Mouse (Mus musculus): ENCODE data around the gene Rabl2. TPM values are rescaled to one million over a fixed set of nuclear protein-coding genes. Genes with fewer than 3 reads are reported as not detected.

The Rabl2 gene
- polyA plus RNA-seq, 1 experiment from 2014 or later: 61.9 TPM

GRCm38 (mm10) chr15:89557179-89557995, 34.3 kb downstream of the Rabl2 start:
- DNase-seq (ENCODE audit: low spot score) (no peak), ATAC-seq (no peak)
- Histone ChIP-seq H3K4me1 (ENCODE audit: control insufficient read depth, insufficient read depth, low read length) (no peaks in the 10 kb centered on the region), H3K9ac (ENCODE audit: low read length) (no peak overlapping the region), H3K4me3 (ENCODE audit: low read depth, low read length) (0 out of 2 replicates have a peak overlapping the region, but pooled peaks have one; percentile 1), H3K4me2 (ENCODE audit: low read length) (peak overlapping the region; percentile 25), H3K27me3 (replicated peaks; ENCODE audit: control insufficient read depth, insufficient read depth, low read length) (peaks cover 29% of the 10 kb centered on the region), H3K9me3 (replicated peaks; ENCODE audit: control insufficient read depth, low read length) (no peaks in the 10 kb centered on the region), H3K27ac (ENCODE audit: low read depth, low read length) (no peak overlapping the region), H3K36me3 (ENCODE audit: control insufficient read depth, insufficient read depth, low read length) (peaks cover 6% of the 10 kb centered on the region; the same call in 1 of the 2 replicates)
- WGBS: 13% methylated on average over 40 of the region's 40 CpGs

DNA sequence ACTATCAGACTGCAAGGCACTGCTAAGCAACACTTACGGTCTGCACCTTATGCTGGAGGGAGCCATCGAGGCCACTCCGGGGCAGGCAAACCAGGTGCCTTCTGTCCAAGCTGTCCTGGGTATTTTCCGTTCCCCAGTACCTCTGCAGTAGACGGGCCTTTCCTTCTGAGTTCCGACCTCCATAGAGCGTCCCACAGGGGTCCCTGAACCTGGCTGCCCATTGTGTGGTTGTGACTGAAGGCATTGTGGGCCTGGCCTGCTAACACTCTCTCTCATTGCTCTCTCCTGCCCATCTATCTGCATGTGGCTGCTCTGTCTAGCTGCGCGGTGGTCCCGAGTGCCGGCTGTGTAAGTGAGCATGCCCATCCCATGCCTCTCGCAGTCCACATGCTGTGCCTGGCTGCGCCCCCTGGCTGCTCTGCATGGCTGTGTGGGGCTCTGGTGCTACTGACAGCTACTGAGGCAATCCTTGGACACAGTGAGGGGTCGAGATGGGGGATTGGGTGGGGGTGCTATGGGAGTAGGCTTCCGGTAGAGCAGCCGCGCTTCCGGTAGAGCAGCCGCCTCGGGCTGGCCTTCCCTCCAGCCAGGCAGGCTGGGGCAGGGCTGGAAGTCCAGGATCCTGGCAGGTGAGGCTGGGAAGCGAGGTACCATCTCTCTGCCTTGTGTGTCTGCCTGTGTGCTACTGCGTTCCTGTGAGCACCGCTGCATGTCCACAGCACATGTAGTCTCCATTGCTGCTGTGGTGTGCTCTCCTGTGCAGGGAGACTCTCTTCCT, 35.1 kb downstream of the Rabl2 start:
- 19% methylated on average over 23 of the region's 23 CpGs for WGBS
- Histone ChIP-seq H3K27ac (ENCODE audit: low read depth, low read length) (no peak overlapping the region), H3K4me1 (ENCODE audit: control insufficient read depth, insufficient read depth, low read length) (no peaks in the 10 kb centered on the region), H3K4me3 (ENCODE audit: low read depth, low read length) (0 out of 2 replicates have a peak overlapping the region, but pooled peaks have one; percentile 1), H3K4me2 (ENCODE audit: low read length) (peak overlapping the region; percentile 27), H3K27me3 (replicated peaks; ENCODE audit: control insufficient read depth, insufficient read depth, low read length) (peaks cover 29% of the 10 kb centered on the region), H3K36me3 (ENCODE audit: control insufficient read depth, insufficient read depth, low read length) (peaks cover 9% of the 10 kb centered on the region; the same call in 1 of the 2 replicates), H3K9me3 (replicated peaks; ENCODE audit: control insufficient read depth, low read length) (no peaks in the 10 kb centered on the region), H3K9ac (ENCODE audit: low read length) (no peak overlapping the region)
- peak; percentile 76 for ATAC-seq
- DNase-seq (ENCODE audit: low spot score): peak; percentile 56

- peaks cover 9% of the 10 kb centered on the region; the same call in 1 of the 2 replicates for H3K36me3 ChIP-seq (ENCODE audit: control insufficient read depth, insufficient read depth, low read length)
- H3K4me3 ChIP-seq (ENCODE audit: low read depth, low read length): no peak overlapping the region
- H3K27ac ChIP-seq (ENCODE audit: low read depth, low read length): no peak overlapping the region
- 95% methylated on average over 6 of the region's 6 CpGs for WGBS
- no peaks in the 10 kb centered on the region for H3K9me3 ChIP-seq (replicated peaks; ENCODE audit: control insufficient read depth, low read length)
- DNase-seq (ENCODE audit: low spot score) (no peak), ATAC-seq (no peak)
- no peaks in the 10 kb centered on the region for H3K4me1 ChIP-seq (ENCODE audit: control insufficient read depth, insufficient read depth, low read length)
- peaks cover 29% of the 10 kb centered on the region for H3K27me3 ChIP-seq (replicated peaks; ENCODE audit: control insufficient read depth, insufficient read depth, low read length)
- no peak overlapping the region for H3K9ac ChIP-seq (ENCODE audit: low read length)
- H3K4me2 ChIP-seq (ENCODE audit: low read length): no peak overlapping the region
Measured at GRCm38 (mm10) chr15:89555591-89555990, 36.1 kb downstream of the Rabl2 start.

GRCm38 (mm10) chr15:89551733-89552132, 40.0 kb downstream of the Rabl2 start:
- ATAC-seq (no peak), DNase-seq (ENCODE audit: low spot score) (no peak)
- peaks cover 4% of the 10 kb centered on the region; the same call in 1 of the 2 replicates for H3K27me3 ChIP-seq (replicated peaks; ENCODE audit: control insufficient read depth, insufficient read depth, low read length)
- H3K27ac ChIP-seq (ENCODE audit: low read depth, low read length): no peak overlapping the region
- peaks cover 13% of the 10 kb centered on the region; the same call in 1 of the 2 replicates for H3K36me3 ChIP-seq (ENCODE audit: control insufficient read depth, insufficient read depth, low read length)
- no peak overlapping the region for H3K4me3 ChIP-seq (ENCODE audit: low read depth, low read length)
- H3K9me3 ChIP-seq (replicated peaks; ENCODE audit: control insufficient read depth, low read length): no peaks in the 10 kb centered on the region
- WGBS: 90% methylated on average over 1 of the region's 1 CpGs
- H3K9ac ChIP-seq (ENCODE audit: low read length): no peak overlapping the region
- H3K4me2 ChIP-seq (ENCODE audit: low read length): no peak overlapping the region
- H3K4me1 ChIP-seq (ENCODE audit: control insufficient read depth, insufficient read depth, low read length): peaks cover 13% of the 10 kb centered on the region; the same call in 1 of the 2 replicates

GRCm38 (mm10) chr15:89550506-89550905, 41.2 kb downstream of the Rabl2 start:
- Histone ChIP-seq H3K9me3 (replicated peaks; ENCODE audit: control insufficient read depth, low read length) (no peaks in the 10 kb centered on the region), H3K4me3 (ENCODE audit: low read depth, low read length) (no peak overlapping the region), H3K27me3 (replicated peaks; ENCODE audit: control insufficient read depth, insufficient read depth, low read length) (no peaks in the 10 kb centered on the region), H3K27ac (ENCODE audit: low read depth, low read length) (no peak overlapping the region), H3K9ac (ENCODE audit: low read length) (no peak overlapping the region), H3K4me2 (ENCODE audit: low read length) (no peak overlapping the region), H3K36me3 (ENCODE audit: control insufficient read depth, insufficient read depth, low read length) (peaks cover 17% of the 10 kb centered on the region; the same call in 1 of the 2 replicates), H3K4me1 (ENCODE audit: control insufficient read depth, insufficient read depth, low read length) (peaks cover 13% of the 10 kb centered on the region; the same call in 1 of the 2 replicates)
- WGBS: 91% methylated on average over 8 of the region's 8 CpGs
- no peak for DNase-seq (ENCODE audit: low spot score)
- ATAC-seq: no peak

GRCm38 (mm10) chr15:89548837-89549236, 42.9 kb downstream of the Rabl2 start:
- peaks cover 13% of the 10 kb centered on the region; the same call in 1 of the 2 replicates for H3K4me1 ChIP-seq (ENCODE audit: control insufficient read depth, insufficient read depth, low read length)
- H3K4me2 ChIP-seq (ENCODE audit: low read length): peak overlapping the region; percentile 47
- peaks cover 17% of the 10 kb centered on the region; the same call in 1 of the 2 replicates for H3K36me3 ChIP-seq (ENCODE audit: control insufficient read depth, insufficient read depth, low read length)
- 21% methylated on average over 11 of the region's 11 CpGs for WGBS
- DNase-seq (ENCODE audit: low spot score) (peak; percentile 60), ATAC-seq (peak; percentile 57)
- no peaks in the 10 kb centered on the region for H3K9me3 ChIP-seq (replicated peaks; ENCODE audit: control insufficient read depth, low read length)
- H3K4me3 ChIP-seq (ENCODE audit: low read depth, low read length): peak overlapping the region; percentile 27; the same call in 1 of the 2 replicates
- H3K27me3 ChIP-seq (replicated peaks; ENCODE audit: control insufficient read depth, insufficient read depth, low read length): no peaks in the 10 kb centered on the region
- peak overlapping the region; percentile 50; the same call in 1 of the 2 replicates for H3K9ac ChIP-seq (ENCODE audit: low read length)
- H3K27ac ChIP-seq (ENCODE audit: low read depth, low read length): no peak overlapping the region

DNA sequence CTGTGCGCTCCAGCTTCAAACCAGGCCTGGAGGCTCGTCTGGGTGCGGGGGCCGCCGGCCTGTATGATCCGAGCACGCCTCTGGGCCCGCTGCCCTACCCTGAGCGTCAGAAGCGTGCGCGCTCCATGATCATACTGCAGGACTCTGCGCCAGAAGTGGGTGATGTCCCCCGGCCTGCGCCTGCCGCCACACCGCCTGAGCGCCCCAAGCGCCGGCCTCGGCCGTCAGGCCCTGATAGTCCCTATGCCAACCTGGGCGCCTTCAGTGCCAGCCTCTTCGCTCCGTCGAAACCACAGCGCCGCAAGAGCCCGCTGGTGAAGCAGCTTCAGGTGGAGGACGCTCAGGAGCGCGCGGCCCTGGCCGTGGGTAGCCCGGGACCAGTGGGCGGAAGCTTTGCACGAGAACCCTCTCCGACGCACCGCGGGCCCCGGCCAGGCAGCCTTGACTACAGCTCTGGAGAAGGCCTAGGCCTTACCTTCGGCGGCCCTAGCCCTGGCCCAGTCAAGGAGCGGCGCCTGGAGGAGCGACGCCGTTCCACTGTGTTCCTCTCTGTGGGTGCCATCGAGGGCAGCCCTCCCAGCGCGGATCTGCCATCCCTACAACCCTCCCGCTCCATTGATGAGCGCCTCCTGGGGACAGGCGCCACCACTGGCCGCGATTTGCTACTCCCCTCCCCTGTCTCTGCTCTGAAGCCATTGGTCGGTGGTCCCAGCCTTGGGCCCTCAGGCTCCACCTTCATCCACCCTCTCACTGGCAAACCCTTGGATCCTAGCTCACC, 43.7 kb downstream of the Rabl2 start:
- H3K27me3 ChIP-seq (replicated peaks; ENCODE audit: control insufficient read depth, insufficient read depth, low read length): no peaks in the 10 kb centered on the region
- ATAC-seq (peak; percentile 82), DNase-seq (ENCODE audit: low spot score) (peak; percentile 60)
- H3K36me3 ChIP-seq (ENCODE audit: control insufficient read depth, insufficient read depth, low read length): peaks cover 21% of the 10 kb centered on the region; the same call in 1 of the 2 replicates
- H3K27ac ChIP-seq (ENCODE audit: low read depth, low read length): 0 out of 2 replicates have a peak overlapping the region, but pooled peaks have one; percentile 21
- H3K4me1 ChIP-seq (ENCODE audit: control insufficient read depth, insufficient read depth, low read length): peaks cover 13% of the 10 kb centered on the region; the same call in 1 of the 2 replicates
- peak overlapping the region; percentile 27 for H3K4me3 ChIP-seq (ENCODE audit: low read depth, low read length)
- WGBS: 8% methylated on average over 55 of the region's 58 CpGs
- no peaks in the 10 kb centered on the region for H3K9me3 ChIP-seq (replicated peaks; ENCODE audit: control insufficient read depth, low read length)
- H3K9ac ChIP-seq (ENCODE audit: low read length): peak overlapping the region; percentile 50
- H3K4me2 ChIP-seq (ENCODE audit: low read length): peak overlapping the region; percentile 47

DNA sequence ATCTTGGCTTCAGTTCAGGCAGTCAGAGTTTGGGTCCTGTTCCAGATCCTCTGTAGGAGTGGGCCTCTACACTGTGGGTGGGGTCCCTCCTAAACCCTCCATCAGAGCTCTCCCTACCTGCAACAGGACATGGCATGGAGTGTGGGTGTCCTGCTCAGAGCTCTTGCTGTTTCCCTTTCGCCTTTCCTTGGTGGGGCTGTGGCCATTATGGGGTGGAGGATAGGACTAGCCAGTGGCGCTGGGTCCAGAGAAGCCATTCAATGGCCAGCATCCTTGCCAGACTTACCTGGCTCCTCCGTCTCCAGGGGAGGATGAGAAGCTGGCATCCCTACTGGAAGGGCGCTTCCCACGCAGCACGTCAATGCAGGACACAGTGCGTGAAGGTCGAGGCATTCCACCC, 44.4 kb downstream of the Rabl2 start:
- Histone ChIP-seq H3K27ac (ENCODE audit: low read depth, low read length) (no peak overlapping the region), H3K9me3 (replicated peaks; ENCODE audit: control insufficient read depth, low read length) (no peaks in the 10 kb centered on the region), H3K4me3 (ENCODE audit: low read depth, low read length) (peak overlapping the region; percentile 27; the same call in 1 of the 2 replicates), H3K36me3 (ENCODE audit: control insufficient read depth, insufficient read depth, low read length) (peaks cover 18% of the 10 kb centered on the region; the same call in 1 of the 2 replicates), H3K4me2 (ENCODE audit: low read length) (peak overlapping the region; percentile 47), H3K9ac (ENCODE audit: low read length) (no peak overlapping the region), H3K27me3 (replicated peaks; ENCODE audit: control insufficient read depth, insufficient read depth, low read length) (no peaks in the 10 kb centered on the region), H3K4me1 (ENCODE audit: control insufficient read depth, insufficient read depth, low read length) (peaks cover 13% of the 10 kb centered on the region; the same call in 1 of the 2 replicates)
- no peak for ATAC-seq
- DNase-seq (ENCODE audit: low spot score): no peak
- 57% methylated on average over 8 of the region's 8 CpGs for WGBS

All from forebrain, embryonic 14.5 days (tissue).